Mouse (Mus musculus): ENCODE data around the gene Pacs2.

The Pacs2 gene

DNA sequence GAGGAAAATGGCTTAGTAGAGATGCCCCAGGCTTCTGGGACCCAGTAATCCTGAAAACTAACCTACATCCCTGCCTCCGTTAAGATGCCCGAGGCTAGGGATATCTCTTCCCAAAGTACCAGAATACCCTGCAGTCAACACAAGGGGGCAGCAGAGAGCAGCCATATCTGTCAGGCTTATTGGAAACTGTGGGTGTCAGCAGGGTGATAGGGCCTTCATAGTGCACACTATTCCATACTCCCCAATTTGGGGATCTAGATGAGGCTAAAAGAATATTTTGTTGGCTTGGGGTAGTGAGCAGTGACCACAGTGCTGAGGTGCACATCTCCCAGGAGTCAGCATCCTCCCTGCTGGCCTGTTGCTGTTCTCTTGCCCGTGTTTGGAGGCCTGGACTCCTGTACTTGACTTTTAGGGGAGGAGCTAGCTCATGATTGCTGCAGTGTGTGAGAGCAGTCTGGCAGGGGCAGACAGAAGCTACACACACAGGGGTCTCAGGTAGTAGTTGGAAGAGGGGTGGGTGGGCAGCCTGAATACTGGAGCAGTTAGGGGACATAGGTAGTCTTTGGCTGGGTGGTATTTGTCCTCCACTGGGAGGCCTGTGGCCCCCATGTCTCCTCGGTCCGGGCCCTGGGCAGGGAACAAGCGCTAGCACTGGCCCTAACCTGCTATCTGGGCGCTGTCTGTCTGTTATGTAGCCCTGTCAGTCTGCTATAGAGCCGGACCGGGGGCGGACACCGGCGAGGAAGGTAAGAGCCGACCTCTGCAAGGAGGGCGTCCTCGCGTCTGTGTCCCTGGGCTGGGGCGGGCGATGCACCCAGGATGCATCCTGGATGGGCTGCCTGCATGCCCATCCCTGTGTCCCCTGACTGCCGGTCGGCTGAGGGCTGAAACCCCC lies 105.5 kb downstream of the Pacs2 start:
- peak; percentile 73 to 83 for DNase-seq (ENCODE audit: low spot score in 2 of 2)
